Mouse (Mus musculus): ENCODE data around the gene Diras2.

DNA sequence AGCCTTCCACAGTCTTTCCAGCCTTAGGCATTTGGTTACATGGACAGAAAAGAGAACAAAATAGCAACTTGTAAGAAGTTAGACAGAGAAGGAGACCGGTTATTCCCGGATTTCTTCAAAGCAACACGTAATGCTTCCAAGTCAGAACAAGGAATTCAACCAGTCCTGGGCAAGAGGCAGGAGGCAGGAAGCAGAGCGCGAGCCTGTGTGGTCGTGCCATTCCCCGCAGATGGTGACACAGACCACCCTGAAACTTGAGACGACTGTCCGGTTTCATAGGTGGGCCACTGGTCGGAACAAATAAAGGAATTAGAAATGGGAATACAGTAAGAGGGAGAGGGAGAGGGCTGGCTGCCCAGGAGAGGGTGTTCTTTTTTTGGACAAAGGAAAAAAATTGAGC lies 45.8 kb upstream of the Diras2 start:
- no peak for TF ChIP-seq CTCF (IDR thresholded peaks at IDR 0.05; ENCODE audit: low read depth, low read length)
- TF ChIP-seq POLR2A (IDR thresholded peaks at IDR 0.05; ENCODE audit: extremely low read depth, insufficient read depth, low read length) = no peak
